Mouse (Mus musculus): Measurements from ENCODE around the gene Cyp2s1.

- TF ChIP-seq EP300 (IDR thresholded peaks at IDR 0.05; ENCODE audit: insufficient read depth, low read depth, low read length) (no peak), POLR2A (IDR thresholded peaks at IDR 0.05; ENCODE audit: insufficient read depth, low read depth, low read length) (no peak), CTCF (IDR thresholded peaks at IDR 0.05) (no peak)
Measured at GRCm38 (mm10) chr7:25844423-25844822, 27.7 kb upstream of the Cyp2s1 start.

Data from heart, adult 2 months (tissue).